Mouse (Mus musculus) ovary, postnatal 14 days (tissue): Measurements from ENCODE around the gene Trp53.
"Not testable (repeated sequence)": the region's sequence is repeated elsewhere in the genome, so short reads cannot be mapped to it uniquely, and the experiment has no call there.

Experiments
- DNase-seq: peaks from one replicate; pipeline ENCODE4 v3.0.0; 2022; ENCODE audit warnings: low spot score

Trp53 gene

DNA sequence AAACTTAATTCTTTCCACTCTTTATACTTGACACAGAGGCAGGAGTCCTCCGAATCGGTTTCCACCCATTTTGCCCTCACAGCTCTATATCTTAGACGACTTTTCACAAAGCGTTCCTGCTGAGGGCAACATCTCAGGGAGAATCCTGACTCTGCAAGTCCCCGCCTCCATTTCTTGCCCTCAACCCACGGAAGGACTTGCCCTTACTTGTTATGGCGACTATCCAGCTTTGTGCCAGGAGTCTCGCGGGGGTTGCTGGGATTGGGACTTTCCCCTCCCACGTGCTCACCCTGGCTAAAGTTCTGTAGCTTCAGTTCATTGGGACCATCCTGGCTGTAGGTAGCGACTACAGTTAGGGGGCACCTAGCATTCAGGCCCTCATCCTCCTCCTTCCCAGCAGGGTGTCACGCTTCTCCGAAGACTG is at the start of gene Trp53, which contains the start of gene Wrap53:
TSS of gene Trp53 (plus strand) at position 269 of the 424 bp plus-strand sequence.
TSS of gene Wrap53 (minus strand) at position 165 of the 424 bp plus-strand sequence.
- peak; percentile 74 for DNase-seq

DNA sequence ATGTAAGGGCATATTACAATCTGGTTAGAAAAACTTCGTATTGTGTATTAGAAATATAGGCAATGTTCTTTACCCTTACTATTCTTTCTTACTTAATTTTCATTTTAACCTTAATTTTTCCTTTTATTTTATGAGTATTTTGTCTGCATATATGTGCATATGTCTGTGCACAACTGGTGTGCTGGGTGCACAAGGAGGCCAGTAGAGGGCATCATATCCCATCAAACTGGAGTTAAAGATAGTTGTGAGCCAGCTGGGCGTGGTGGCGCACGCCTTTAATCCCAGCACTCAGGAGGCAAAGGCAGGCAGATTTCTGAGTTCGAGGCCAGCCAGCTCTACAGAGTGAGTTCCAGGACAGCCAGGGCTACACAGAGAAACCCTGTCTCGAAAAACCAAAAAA is 49.4 kb upstream of the Trp53 start:
- DNase-seq, result not testable (repeated sequence)

DNA sequence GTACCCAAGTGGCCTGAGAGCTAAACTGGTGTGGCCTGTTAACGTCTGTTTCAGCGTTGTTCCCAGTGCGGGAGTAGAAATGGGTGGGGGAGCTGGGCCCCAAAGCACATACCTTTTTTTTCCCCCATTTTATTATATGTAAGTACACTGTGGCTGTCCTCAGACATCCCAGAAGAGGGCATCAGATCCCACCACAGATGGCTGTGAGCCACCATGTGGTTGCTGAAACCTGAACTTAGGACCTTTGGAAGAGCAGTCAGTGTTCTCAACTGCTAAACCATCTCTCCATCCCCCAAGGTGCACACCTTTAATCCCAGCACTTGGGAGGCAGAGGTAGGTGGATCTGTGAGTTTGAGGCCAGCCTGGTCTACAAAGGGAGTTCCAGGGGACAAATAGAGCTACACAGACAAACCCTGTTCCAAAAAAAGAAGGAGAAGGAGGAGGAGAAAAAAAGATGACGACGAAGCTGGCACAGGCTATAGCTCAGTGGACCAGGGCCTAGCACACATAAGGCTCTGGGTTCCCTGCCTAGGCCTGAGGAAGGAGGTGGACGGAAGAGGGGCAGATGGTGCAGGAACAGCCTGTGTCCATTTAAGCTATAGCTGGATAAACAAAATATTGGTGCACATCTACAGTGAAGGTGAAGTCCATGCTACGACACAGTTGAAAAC is 47.5 kb upstream of the Trp53 start:
- DNase-seq, result no peak

DNA sequence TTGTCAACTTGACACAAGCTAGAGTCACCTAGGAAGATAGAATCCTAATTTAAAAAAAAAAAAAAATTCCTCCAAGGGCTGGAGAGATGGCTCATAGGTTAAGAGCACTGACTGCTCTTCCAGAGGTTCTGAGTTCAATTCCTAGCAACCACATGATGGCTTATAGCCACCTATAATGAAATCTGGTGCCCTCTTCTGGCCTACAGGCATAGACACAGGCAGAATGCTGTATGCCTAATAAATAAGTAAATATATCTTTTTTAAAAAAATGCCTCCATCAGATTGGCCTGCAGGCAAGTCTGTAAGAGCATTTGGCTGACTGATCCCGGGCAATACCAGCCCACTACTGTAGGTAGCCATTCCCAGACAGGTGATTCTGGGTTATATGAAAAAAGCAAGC is 45.2 kb upstream of the Trp53 start:
- no peak for DNase-seq

DNA sequence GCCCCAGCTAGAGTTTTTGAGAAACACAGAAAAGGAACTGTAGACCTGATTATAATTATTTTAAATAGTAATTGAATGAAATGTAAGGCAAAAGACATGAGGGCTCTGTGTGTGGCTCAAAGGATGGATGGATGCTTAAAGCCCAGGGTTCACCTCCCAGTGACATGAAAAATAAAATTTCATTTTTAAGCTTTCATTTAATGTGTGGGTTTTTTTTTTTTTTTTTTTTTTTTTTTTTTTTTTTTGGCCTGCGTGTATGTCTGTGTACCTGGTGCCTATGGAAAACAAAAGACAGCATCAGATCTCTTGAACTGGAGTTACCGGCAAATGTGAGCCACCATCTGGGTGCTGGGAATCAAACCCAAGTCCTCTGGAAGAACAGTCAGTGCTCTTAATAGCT is 39.5 kb upstream of the Trp53 start:
- no peak for DNase-seq

DNA sequence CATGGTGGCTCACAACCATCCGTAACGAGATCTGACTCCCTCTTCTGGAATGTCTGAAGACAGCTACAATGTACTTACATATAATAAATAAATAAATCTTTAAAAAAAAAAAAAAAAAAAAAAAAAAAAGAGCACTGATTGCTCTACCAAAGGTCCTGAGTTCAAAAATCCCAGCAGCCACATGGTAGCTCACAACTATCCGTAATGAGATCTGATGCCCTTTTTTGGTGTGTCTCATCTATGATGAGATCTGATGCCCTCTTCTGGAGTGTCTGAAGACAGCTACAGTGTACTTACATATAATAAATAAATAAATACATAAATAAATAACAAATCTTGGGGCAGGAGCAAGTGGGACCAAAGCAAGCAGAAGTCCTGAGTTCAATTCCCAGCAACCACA is 38.4 kb upstream of the Trp53 start:
- DNase-seq, result not testable (repeated sequence)

DNA sequence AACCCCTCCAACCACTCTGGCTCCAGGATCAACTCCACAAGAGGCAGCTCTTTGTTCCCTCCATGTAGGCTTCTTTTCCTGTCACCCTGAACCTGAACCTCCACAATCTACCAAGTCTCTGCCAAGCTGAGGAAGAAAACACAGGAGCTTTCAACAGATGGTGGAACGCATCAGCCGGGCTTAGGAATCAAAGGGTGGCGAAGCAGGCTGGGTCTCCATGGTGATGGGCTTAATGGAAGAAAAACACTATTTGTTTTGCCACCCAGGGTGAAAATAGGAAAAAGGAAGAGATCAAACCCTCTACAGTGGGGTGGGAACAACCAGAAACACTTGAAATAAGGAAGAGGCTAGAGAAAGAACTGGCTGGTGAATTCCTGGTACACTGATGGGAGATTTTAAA is 36.6 kb upstream of the Trp53 start:
- DNase-seq, result no peak

DNA sequence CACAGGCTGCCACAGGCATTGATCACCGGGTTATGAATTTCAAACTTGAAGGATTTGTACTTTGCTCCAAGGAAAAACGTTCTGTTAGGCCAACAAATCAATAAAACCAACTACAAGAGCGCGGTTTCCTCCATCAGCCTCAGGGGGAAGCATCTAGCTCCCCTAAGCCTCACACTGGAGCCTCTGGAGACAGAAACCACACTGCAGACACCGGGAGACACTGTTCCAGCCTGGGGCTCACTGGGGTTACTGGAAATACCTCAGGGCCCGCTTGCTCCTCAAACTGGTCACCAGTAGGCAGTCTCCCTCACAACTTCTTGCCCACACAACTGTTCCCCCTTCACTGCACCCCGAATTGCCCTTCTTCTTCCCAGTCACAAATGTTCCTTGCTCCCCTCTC is 34.2 kb upstream of the Trp53 start:
- DNase-seq, result no peak

DNA sequence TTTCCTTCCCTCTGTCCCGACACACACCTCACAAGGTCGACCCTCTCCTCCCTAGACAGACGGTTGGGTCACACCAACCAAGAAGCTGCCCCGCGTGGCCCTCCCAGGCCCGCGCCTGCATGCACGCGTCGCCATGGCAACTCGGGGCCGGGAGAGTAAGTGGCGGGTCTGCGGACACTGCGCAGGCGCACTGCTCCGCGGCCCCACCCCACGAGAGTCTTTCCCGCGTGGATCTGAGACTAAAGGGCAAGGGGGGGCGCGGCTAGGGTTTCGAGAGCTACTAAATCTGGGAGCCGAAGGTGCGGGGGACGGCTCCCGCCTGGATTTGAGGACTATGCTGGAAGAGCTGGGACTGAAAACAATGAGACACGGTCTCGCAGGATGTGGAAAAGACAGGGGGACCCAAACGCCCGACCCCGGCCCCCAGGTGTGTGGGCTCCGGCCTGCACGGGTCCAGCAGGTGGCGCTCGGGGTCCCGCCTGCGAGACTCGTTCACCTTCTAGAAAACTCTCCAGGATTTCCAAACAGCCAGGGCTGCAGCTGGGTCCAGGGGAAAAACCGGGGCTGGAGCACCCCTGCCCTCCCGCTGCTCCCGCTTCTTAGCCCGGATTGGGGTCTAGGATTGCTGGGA is 33.6 kb upstream of the Trp53 start:
- peak; percentile 72 for DNase-seq

DNA sequence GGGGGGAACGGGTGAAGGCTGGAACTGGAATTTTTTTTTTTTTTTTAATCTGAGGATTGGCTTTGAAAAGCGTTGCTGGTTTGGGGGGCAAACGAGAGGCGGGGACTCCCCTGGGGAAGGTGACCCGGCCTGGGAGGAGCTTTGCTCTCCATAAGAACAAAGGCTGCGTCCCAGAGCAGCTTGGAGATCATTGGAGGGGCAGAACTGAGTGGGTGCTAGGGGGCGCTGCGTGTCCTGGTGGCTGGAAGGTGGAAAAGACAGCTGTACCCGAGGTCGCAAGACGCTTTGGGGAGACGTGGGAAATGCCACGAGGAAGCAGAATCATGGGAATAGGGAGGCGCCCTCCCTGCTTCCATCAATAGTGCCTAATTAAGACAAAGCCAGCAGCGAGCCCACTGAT is 33.1 kb upstream of the Trp53 start:
- DNase-seq, result peak; percentile 39

DNA sequence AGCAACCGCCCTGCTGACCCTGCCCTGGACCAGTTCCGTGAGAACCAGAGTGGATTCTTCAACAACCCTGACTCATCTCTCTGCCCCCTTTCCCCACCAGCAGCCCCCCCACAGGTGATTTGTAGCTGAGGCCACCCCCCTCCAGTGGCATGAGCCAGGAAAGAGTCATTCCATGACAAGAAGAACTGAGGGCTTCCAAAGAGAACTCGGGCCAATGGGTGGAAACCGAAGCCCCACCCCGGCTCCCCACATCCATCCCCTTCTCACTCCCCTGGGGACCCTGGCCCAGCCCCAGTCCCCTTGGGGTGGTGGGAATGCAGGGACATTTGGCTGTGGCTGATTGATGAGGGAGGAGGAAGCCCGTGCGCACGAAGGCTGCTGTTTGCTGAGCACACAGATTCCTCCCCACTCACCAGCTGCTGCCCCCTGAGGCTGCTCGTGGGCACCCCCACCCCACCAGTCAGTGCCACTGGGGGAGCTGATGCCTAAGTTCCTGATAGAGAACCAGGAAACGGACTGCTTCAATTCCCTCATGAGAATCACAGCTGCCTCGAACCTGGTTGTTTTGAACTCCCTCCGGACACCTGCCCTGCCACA is 31.0 kb upstream of the Trp53 start, which contains the start of gene Dnah2:
TSS of gene Dnah2 (minus strand) at position 51 of the 597 bp plus-strand sequence.
- DNase-seq, result no peak

DNA sequence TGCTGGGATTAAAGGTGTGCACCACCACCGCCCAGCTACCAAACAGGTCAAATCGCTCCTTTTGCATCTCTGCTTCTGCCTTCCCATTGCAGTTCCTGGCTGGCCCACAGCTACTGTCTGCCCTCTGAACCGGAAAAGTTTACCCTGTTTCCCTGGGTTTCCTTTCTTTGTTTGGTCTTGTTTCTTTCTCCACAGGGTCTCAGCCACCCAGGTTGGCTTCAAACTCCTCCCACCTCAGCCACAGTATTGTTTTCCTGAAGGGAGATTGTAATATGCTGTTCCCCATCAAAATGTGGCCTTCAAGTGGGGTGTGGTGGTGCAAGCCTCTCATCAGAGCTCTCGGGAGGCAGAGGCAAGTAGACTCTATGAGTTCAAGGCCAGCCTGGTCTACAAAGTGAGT is 28.8 kb upstream of the Trp53 start:
- DNase-seq, result no peak

DNA sequence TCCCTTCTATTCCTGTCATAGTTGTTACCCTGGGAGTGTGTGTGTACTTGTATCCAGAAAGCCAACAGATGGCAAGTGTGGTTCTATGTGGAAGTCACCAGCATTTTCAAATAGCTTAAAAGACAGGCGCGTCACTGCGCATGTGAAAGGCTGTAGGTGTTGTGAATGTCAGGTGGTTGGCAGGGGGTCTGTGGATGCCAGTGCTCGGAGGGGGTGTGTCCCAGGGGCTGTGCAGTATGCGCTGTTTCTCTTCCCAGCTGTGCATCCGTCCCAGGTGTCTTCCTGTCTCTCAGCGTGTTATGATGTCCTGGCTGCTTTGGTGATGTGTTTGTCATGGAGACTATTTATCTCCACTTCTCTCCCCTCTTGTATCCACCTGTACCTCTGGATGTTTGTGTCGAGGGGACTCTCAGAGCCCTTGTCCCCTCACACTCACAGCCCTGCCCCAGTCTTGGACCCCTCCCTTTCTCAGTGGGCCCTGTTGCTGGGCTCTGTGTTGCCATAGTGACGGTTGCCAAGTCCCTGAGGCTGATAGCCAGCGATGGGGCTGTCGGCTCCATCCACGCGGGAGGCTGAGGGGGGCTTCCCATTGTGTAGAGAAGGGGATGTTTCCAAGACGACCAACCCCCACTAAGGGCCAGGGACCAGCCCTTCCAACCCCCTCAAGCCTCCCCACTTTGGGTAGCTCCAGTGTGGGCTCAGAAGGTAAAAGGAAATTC is 27.4 kb upstream of the Trp53 start:
- no peak for DNase-seq

DNA sequence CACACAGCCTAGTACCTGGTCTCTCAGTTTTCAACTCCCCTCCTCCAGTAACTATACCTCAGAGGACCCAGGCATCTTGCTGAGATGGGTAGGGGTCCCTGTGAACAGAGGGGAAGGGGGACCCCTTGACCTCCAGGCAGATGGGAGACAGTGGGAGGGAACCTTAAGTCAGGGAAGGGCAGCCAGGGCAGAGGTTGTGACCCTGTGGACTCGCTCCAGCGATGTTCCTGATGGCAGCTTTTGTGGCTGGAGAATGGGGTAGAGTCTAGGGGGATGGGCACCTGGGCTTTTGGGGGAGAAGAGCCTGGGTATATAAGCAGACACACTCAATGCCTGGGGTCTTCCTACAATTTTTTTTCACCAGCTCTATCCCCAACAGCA is 26.8 kb upstream of the Trp53 start:
- no peak for DNase-seq

DNA sequence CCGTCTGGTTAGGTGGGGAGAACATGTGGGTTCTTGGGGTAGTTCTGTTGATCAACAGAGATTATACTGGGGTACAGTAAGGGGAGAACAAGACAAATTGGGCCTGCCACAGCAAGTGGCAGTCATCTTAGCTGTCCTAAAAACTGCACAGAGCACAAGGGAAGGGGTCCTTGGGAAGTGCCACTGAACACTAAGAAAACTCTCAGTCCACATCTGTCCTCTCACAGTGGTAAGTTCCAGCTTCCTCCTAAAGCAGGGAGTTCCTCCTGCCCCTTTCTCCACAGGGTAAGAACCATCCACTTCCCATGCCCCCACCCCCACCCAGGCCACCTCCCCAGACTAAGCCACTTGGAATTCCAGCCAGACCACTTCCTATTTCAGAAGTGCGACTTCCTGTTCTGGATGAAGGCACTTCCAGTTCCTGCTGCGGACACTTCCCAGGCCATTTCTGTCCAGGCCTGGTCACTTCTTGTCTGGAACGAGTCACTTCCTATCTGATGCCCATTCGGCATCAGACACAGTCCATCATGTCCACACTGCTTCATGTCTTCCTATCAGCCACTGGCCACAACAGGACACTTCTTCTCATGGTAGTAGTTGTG is 25.5 kb upstream of the Trp53 start:
- DNase-seq, result no peak

DNA sequence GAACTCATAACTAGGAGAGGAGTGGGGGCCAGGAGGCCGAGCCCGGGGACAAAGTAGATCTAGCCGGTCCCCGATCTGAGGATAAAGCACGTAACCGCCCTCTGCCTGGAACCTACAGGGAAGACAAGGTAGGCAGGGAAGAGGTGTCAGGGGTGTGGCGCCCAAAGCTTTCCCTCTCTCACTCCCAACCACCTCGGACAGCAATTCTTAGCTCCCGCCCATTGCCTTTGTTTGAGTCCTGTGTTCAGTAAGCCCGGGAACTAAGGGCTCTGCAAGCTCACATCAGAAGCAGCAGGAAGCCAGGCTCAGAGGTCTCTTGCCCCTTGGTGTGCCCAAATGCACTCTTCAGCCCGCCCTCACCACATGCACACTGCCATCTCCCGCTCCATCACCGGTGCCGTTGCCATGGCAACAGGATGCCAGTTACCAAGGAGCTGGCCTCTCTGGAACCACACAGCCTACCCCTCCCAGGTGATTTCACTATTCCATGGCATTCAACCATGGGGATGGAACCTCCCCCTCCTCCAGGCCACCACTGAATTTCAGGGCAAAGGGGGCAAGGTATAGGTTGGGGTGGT is 22.7 kb upstream of the Trp53 start:
- no peak for DNase-seq

DNA sequence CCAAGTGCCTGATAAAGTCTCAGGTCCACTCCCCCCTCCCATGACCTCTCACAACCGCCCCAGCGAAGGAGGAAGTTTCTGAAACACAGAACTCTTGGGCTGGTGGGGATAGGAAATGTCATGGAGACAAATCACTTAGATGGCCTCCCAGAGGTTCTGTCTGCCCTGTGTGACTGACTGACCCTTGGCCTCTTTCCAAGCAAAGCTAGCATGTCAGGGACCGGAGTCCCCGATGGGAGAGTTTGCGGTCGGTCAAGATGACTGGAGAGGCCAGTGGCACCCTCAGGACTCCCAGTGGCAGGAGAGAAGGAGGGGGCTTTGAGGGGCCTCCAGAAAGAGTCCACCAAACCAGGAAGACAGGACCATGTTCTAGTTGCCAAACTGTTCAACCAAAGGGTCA is 21.4 kb upstream of the Trp53 start:
- no peak for DNase-seq

DNA sequence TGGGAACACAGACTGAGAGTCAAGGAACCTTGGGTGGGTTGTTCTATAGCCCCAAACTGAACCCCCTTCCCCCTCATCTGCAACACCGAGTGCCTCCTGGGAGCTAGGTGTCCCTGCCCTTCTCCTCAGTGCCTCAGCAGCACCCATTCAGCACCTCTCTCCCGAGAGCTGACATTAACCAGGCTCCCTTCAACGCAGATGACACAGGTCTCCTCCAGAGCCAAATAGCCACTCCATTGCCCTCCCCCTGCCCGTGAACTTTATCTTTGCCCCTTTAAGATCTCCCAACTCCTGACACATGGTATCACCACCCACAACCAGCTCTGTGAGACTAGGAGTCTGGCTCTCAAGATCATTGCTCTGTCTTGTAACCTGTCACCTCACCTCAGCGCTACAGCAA is 21.0 kb upstream of the Trp53 start:
- no peak for DNase-seq

DNA sequence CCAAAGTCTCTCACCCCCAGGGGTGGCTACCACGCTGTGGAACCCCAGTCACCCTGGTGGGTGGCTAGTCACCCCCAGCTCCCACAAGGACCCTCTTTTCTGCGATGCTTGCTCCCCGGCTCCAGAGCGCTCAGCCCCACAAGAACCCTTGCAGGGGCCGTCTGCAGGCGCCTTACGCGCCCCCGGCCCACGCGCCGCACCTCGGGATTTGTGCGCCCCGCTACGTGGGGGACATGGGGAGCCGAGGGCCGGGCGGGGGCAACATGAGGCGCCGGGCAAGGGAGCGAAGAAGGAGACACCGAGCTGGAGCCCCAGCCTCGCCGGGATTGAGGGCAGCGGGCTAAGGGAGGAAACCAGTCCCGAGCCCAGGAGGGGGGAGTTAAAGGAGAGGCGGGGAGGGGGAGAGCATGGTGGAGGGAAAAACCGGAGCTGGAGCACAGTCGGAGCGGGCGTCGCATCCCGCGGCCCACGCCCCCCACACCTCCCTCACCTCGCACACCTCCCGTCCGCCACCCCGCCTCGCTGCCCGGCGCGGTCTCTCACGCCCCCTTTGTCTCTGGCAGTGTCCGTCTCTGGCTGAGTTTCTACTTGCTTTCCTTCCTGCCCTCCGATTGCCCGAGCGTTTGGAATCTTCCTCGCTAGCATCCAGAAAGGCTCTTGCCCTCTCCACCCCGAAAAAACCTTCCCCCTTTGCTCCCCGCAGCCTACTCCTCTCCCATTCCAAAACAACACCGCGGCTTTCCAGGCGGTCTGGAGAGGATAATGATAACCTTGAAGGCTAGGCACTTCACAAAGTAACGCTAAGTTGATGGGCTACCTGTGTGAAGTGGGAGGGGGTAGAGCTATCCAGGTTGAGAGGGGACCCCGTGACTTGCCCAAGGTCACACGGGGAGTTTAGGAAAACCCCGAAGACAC is 20.1 kb upstream of the Trp53 start, which contains the start of gene Efnb3:
TSS of gene Efnb3 (minus strand) at position 355 of the 915 bp plus-strand sequence.
- peak; percentile 36 for DNase-seq

DNA sequence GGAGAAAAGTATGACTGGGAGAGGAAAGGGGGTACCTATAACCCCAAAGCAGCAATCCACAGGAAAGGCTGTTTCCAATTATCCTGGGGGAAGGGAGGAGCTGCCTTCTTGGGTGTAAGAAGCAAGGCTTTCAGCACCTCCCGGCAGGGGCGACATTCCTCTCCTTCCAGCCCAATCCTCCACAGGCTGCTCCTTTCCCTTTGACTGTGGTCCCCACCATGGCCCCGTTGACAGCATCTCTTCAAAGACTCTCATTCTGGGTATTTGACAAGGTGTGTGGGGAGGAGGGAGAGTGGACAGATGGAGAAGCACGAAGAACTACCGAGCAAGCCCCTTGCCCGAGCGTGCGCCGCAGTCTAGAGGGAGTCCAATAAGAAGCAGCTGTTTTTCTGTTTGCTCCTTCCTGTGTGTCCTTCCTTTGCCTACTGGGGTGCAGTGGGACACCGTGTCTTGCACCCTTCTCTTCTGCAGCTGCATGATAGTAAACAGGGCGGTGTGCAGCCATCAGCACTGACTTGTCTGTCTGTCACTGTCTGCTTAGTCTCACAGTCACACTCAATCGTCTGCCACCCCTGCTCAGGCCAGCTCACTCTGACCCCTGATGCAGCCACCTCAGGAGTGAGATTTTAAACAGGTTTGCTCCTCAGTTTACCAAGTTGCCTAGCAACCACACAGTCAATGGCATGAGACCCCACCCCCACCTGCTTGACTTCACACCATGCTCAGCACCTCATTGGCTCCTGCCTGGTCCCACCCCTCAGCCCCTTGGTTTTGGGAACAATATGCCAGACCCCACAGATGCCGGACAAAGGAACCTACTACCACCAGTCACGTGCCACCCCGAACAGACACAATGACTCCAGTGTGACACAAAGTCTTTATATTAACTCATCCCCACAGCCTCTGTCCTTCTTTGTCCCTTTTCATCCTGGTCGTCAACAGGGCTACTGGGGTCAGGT is 19.0 kb upstream of the Trp53 start:
- DNase-seq, result no peak
